ENCODE assay signal across 24 mouse cellular contexts in genomic region chr4:78235316-78235715, GRCm38 (mm10). TPM values are rescaled to one million over a fixed set of nuclear protein-coding genes. Genes with fewer than 3 reads are reported as not detected.
DNase-seq lines count a peak whose midpoint lies in the region; ATAC-seq and TF ChIP-seq lines count a peak whose summit lies in the region.
"Had no signal": no experiment of that assay in that cellular context is flagged by ENCODE, and none has a peak within 500 bp of the region (broad histone marks: within the 10 kb centered on the region; RNA-seq: fewer than 3 reads in every experiment).

No protein-coding gene starts in this region.

- no peaks in the 10 kb centered on the region for H3K36me3 ChIP-seq in myocyte (ENCODE audit: control insufficient read depth, insufficient read depth)
- H3K36me3 ChIP-seq: embryonic facial prominence, embryonic 13.5 days; embryonic facial prominence, embryonic 15.5 days; forebrain, embryonic 10.5 days; forebrain, embryonic 12.5 days had no signal

- ATAC-seq in cerebellum, adult (ENCODE audit: insufficient number of reproducible peaks, low FRiP score, low TSS enrichment), result no peak
- ATAC-seq: activated CD4-positive, CD25-positive, alpha-beta regulatory T cell, adult 4 months; forebrain, embryonic 14.5 days; forebrain, embryonic 16.5 days had no signal

- intact Hi-C loops in gastrocnemius, postnatal 36 days (cut with DNase I), result no loop called here

- no peak overlapping the region for H3ac ChIP-seq in myocyte (ENCODE audit: control insufficient read depth, insufficient read length)

- H3K4me3 ChIP-seq in myocyte, result no peak overlapping the region
- H3K4me3 ChIP-seq: embryonic facial prominence, embryonic 13.5 days; embryonic facial prominence, embryonic 15.5 days; erythroblast, embryonic 14.5 days; forebrain, embryonic 10.5 days; forebrain, embryonic 12.5 days had no signal

- H3K4me2 ChIP-seq in myocyte (ENCODE audit: low read depth), result peak overlapping the region; percentile 62
- H3K4me2 ChIP-seq: embryonic facial prominence, embryonic 13.5 days; embryonic facial prominence, embryonic 15.5 days; forebrain, embryonic 12.5 days had no signal

- H3K79me2 ChIP-seq in myocyte (ENCODE audit: control insufficient read depth, insufficient read depth), result no peaks in the 10 kb centered on the region

- TF ChIP-seq POLR2A in myocyte (IDR thresholded peaks at IDR 0.05; ENCODE audit: insufficient read length, low read depth), result no peak

- DNase-seq in 416B (ENCODE audit: low read depth), result peak; percentile 66
- DNase-seq in NIH3T3 (ENCODE audit: low read depth), result peak; percentile 46
- DNase-seq in gastrocnemius, postnatal 36 days, result no peak
- no peak for DNase-seq in adrenal gland, postnatal 10 days
- DNase-seq: adrenal gland, postnatal 14 days; cerebellum, adult 11 months; cerebellum, adult 18-20 months; cerebellum, adult 8-10 months; cerebellum, adult 9-11 months; cerebellum, postnatal 14 days; cerebellum, postnatal 36 days; embryo, embryonic 11 days had no signal

- H3K27me3 ChIP-seq in myocyte (ENCODE audit: control insufficient read depth, insufficient read depth, insufficient read length), result no peaks in the 10 kb centered on the region
- H3K27me3 ChIP-seq: embryonic facial prominence, embryonic 13.5 days; embryonic facial prominence, embryonic 15.5 days; forebrain, embryonic 12.5 days had no signal

TF ChIP-seq in myocyte, 11 proteins besides CTCF, POLR2A, EP300 and RAD21:
- TF ChIP-seq CEBPB (IDR thresholded peaks at IDR 0.05; ENCODE audit: insufficient read depth, poor library complexity, severe bottlenecking) (peak; percentile 8; the same call in 1 of the 2 replicates), POLR2AphosphoS2 (IDR thresholded peaks at IDR 0.05; ENCODE audit: insufficient read length, low read depth) (no peak)
TF ChIP-seq in myocyte: peak in this region for 1.

RNA-seq across cellular contexts. Expression of gene Ptprd, which starts 23.6 kb away (rescaled TPM):
- 2.9 TPM for polyA plus RNA-seq in myocyte (2012; fragmentation: generic; extraction: Trizol)
- 1 to 10 TPM; 5.2 to 6.7 TPM for total RNA-seq in gastrocnemius, postnatal 36 days (2021)
- 10 to 100 TPM; 88.2 to 99.3 TPM for total RNA-seq in adrenal gland, postnatal 10 days (2021)
- total RNA-seq: common myeloid progenitor, adult 5-6 weeks; MEL had no signal
- polyA plus RNA-seq: activated CD4-positive, CD25-positive, alpha-beta regulatory T cell, adult 4 months; erythroblast, embryonic 14.5 days had no signal

Comparison
In these comparisons a context has a peak if more than half of its experiments do, and no peak if none do; other contexts are left out.
1. DNase-seq: peak in 416B (single experiment) and NIH3T3 (single experiment); none in gastrocnemius, postnatal 36 days (0 of 2) and adrenal gland, postnatal 10 days (single experiment).
2. RNA of gene Ptprd, which starts 23.6 kb away (total RNA-seq): 88.2 to 99.3 TPM in adrenal gland, postnatal 10 days; 5.2 to 6.7 TPM in gastrocnemius, postnatal 36 days; every median in the first group is over 10 times any median in the second.